Mouse (Mus musculus): Measurements from ENCODE around the gene Nmnat1.

DNA sequence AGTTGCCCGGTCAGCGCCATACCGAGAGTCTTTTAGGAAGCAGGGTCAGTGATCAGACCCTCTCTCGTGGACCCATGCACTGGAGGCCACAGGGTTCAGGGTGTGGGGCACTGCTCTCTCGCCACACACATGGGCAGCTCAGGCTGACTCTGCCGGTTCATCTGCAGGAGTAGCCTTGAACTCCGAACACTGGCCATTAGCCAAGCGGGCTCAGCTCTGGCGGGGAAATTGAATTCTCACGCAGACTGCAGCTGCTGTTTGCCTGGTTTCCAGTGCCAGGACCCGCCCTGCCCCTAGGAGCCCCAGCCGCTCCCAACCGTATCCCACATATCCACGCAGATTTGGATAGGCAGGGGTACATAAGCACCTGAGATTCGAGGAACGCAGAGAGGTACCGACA lies 30.7 kb downstream of the Nmnat1 start:
- TF ChIP-seq POLR2A (IDR thresholded peaks at IDR 0.05; ENCODE audit: borderline replicate concordance, control insufficient read depth, low read depth, low read length) (no peak), CTCF (IDR thresholded peaks at IDR 0.05; ENCODE audit: control insufficient read depth, insufficient read depth, low read length) (no peak)

Measured in bone marrow, adult 2 months (tissue).